Mouse (Mus musculus) cerebellum, adult 2 months (tissue): ENCODE data around the gene Maf.

Source experiments
- CTCF ChIP-seq: fragments of 200-500 bp; IDR thresholded peaks from 2 replicates; pipeline ENCODE4 v1.5.1; 2011; ENCODE audit warnings: low read depth, mild to moderate bottlenecking, control low read depth, low read length, moderate library complexity, borderline replicate concordance; ENCODE audit not compliant: insufficient read depth
- POLR2A ChIP-seq: fragments of 200-500 bp; IDR thresholded peaks from 2 replicates; pipeline ENCODE4 v1.6.1; 2011; ENCODE audit warnings: low read length, control low read depth, borderline replicate concordance; ENCODE audit not compliant: insufficient read depth

DNA sequence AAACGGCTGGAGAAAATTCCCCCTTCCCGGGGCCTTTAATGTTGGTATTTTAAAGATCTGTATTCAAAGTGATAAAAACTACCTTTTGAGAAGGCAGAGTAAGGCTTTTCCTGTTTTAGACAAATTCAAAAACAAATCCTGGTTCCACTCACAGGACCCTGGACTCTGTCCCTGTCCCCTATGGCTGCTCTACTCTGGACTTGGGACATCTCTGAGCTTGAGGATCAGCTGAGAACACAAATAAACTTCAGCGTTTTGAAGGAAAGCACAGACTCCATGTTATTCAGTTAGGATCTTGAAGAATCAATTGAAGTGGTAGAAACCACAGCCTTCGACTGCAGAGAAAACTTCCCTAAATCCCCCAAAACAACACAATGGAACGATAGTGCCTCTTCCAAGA is 8.4 kb downstream of the Maf start:
- TF ChIP-seq CTCF (no peak), POLR2A (no peak)
